30 mouse cellular contexts compared by ENCODE assay signal in genomic region chr12:28714822-28715632, GRCm38 (mm10). TPM values are rescaled to one million over a fixed set of nuclear protein-coding genes. Genes with fewer than 3 reads are reported as not detected.
DNase-seq lines count a peak whose midpoint lies in the region; ATAC-seq and TF ChIP-seq lines count a peak whose summit lies in the region.
"Had no signal": no experiment of that assay in that cellular context is flagged by ENCODE, and none has a peak within 500 bp of the region (broad histone marks: within the 10 kb centered on the region; RNA-seq: fewer than 3 reads in every experiment).

No protein-coding gene starts in this region.

- H3K27ac ChIP-seq in heart, embryonic 12.5 days (ENCODE audit: poor library complexity, severe bottlenecking): no peak overlapping the region
- H3K27ac ChIP-seq in heart, embryonic 11.5 days (ENCODE audit: low read depth, low read length): no peak overlapping the region
- H3K27ac ChIP-seq in CH12.LX (ENCODE audit: insufficient read depth, low read depth): no peak overlapping the region
- H3K27ac ChIP-seq in liver, embryonic 14.5 days: no peak overlapping the region
- H3K27ac ChIP-seq in kidney, adult 2 months (ENCODE audit: insufficient read depth, low read depth, low read length): no peak overlapping the region
- H3K27ac ChIP-seq: forebrain, embryonic 10.5 days; forebrain, embryonic 15.5 days; heart, adult 2 months; heart, embryonic 15.5 days; intestine, embryonic 15.5 days; kidney, postnatal 0 days; limb, embryonic 12.5 days; neural tube, embryonic 12.5 days had no signal

- no peaks in the 10 kb centered on the region for H3K9me3 ChIP-seq in heart, embryonic 12.5 days (replicated peaks)
- H3K9me3 ChIP-seq in heart, embryonic 11.5 days (replicated peaks; ENCODE audit: control insufficient read depth, low read length): no peaks in the 10 kb centered on the region
- 0 out of 2 replicates have a peak, but pooled peaks cover under 1% of the 10 kb centered on the region for H3K9me3 ChIP-seq in megakaryocyte, embryonic 14.5 days
- no peaks in the 10 kb centered on the region for H3K9me3 ChIP-seq in CH12.LX (replicated peaks; ENCODE audit: low read length)
- H3K9me3 ChIP-seq in liver, embryonic 14.5 days (ENCODE audit: control insufficient read depth, low read length): no peaks in the 10 kb centered on the region
- H3K9me3 ChIP-seq: forebrain, embryonic 10.5 days; forebrain, embryonic 15.5 days; heart, embryonic 15.5 days; intestine, embryonic 15.5 days; limb, embryonic 12.5 days; neural tube, embryonic 12.5 days had no signal

- TF ChIP-seq RAD21 in CH12.LX (IDR thresholded peaks at IDR 0.05; ENCODE audit: low read depth, low read length): no peak

- in situ Hi-C loops in CH12.LX (cut with MboI; ENCODE audit: low pct_ligation_motif_present, low pct_unique_long_range_greater_than_20kb, low sequenced_read_pairs): no loop called here

- 73% methylated on average over 24 of the region's 24 CpGs for WGBS in heart, embryonic 12.5 days
- 76% methylated on average over 24 of the region's 24 CpGs for WGBS in heart, embryonic 11.5 days (ENCODE audit: insufficient replicate concordance)
- WGBS in liver, embryonic 14.5 days (ENCODE audit: insufficient replicate concordance): 57% methylated on average over 24 of the region's 24 CpGs
- 83% methylated on average over 24 of the region's 24 CpGs for WGBS in kidney, adult 2 months

- dilution Hi-C loops in CH12.LX (cut with MboI; ENCODE audit: extremely low pct_ligation_motif_present, extremely low pct_unique_long_range_greater_than_20kb, low sequenced_read_pairs): no loop called here

- no peak overlapping the region for H3K4me3 ChIP-seq in heart, embryonic 12.5 days
- H3K4me3 ChIP-seq in heart, embryonic 11.5 days (ENCODE audit: low read depth, low read length): no peak overlapping the region
- peak overlapping the region; percentile 68 for H3K4me3 ChIP-seq in megakaryocyte, embryonic 14.5 days (replicated peaks)
- H3K4me3 ChIP-seq in CH12.LX (replicated peaks in 1 of 3; ENCODE audit: low read depth in 2 of 3, low read length in 2 of 3, poor library complexity in 1 of 3): no peak overlapping the region
- H3K4me3 ChIP-seq in liver, embryonic 14.5 days (ENCODE audit: insufficient read depth in 1 of 2, low read depth in 2 of 2, low read length in 2 of 2): no peak overlapping the region
- no peak overlapping the region for H3K4me3 ChIP-seq in kidney, adult 2 months (ENCODE audit: insufficient read depth, low read depth, low read length)
- H3K4me3 ChIP-seq: forebrain, embryonic 10.5 days; forebrain, embryonic 15.5 days; heart, adult 2 months; heart, embryonic 15.5 days; intestine, embryonic 15.5 days; limb, embryonic 12.5 days; neural tube, embryonic 12.5 days had no signal

- H3K4me1 ChIP-seq in heart, embryonic 12.5 days (replicated peaks): no peaks in the 10 kb centered on the region
- H3K4me1 ChIP-seq in heart, embryonic 11.5 days (ENCODE audit: control insufficient read depth, insufficient read depth, low read length): no peaks in the 10 kb centered on the region
- peaks cover 51% of the 10 kb centered on the region for H3K4me1 ChIP-seq in megakaryocyte, embryonic 14.5 days
- peaks cover 8 to 50% of the 10 kb centered on the region in 2 experiments for H3K4me1 ChIP-seq in CH12.LX (ENCODE audit: control insufficient read depth in 1 of 2, insufficient read depth in 2 of 2)
- peaks cover 0 to 4% of the 10 kb centered on the region in 2 experiments; a peak in 1 of 4 replicates for H3K4me1 ChIP-seq in liver, embryonic 14.5 days (replicated peaks; ENCODE audit: control insufficient read depth in 2 of 2, insufficient read depth in 2 of 2, low read length in 1 of 2)
- no peaks in the 10 kb centered on the region for H3K4me1 ChIP-seq in kidney, adult 2 months (ENCODE audit: control insufficient read depth, insufficient read depth, low read length)
- H3K4me1 ChIP-seq: forebrain, embryonic 15.5 days; heart, embryonic 15.5 days; intestine, embryonic 15.5 days; limb, embryonic 12.5 days had no signal

- H3K9ac ChIP-seq in heart, embryonic 12.5 days: no peak overlapping the region
- no peak overlapping the region for H3K9ac ChIP-seq in heart, embryonic 11.5 days (ENCODE audit: low read depth, low read length)
- H3K9ac ChIP-seq in CH12.LX (ENCODE audit: insufficient read depth, low read depth): no peak overlapping the region
- no peak overlapping the region for H3K9ac ChIP-seq in liver, embryonic 14.5 days (replicated peaks)
- H3K9ac ChIP-seq: forebrain, embryonic 15.5 days; heart, embryonic 15.5 days; intestine, embryonic 15.5 days; limb, embryonic 12.5 days; neural tube, embryonic 12.5 days had no signal

- TF ChIP-seq CTCF in CH12.LX (conservative IDR thresholded peaks at IDR 0.05 in 1 of 2, IDR thresholded peaks at IDR 0.05 in 1 of 2; ENCODE audit: low read depth in 2 of 2, low read length in 2 of 2): no peak
- TF ChIP-seq CTCF in liver, embryonic 14.5 days (IDR thresholded peaks at IDR 0.05; ENCODE audit: low read depth): no peak
- no peak for TF ChIP-seq CTCF in kidney, adult 2 months (conservative IDR thresholded peaks at IDR 0.05; ENCODE audit: insufficient read depth, insufficient read length, low read depth, low read length)

- H3K36me3 ChIP-seq in heart, embryonic 12.5 days: peaks cover 59% of the 10 kb centered on the region
- peaks cover 10% of the 10 kb centered on the region for H3K36me3 ChIP-seq in heart, embryonic 11.5 days (ENCODE audit: control insufficient read depth, insufficient read depth, low read length)
- peaks cover 87% of the 10 kb centered on the region for H3K36me3 ChIP-seq in megakaryocyte, embryonic 14.5 days (replicated peaks; ENCODE audit: low read length)
- peaks cover 59 to 88% of the 10 kb centered on the region in 2 experiments for H3K36me3 ChIP-seq in CH12.LX (replicated peaks in 1 of 2; ENCODE audit: control insufficient read depth in 1 of 2, insufficient read depth in 1 of 2, low read length in 1 of 2)
- H3K36me3 ChIP-seq in liver, embryonic 14.5 days (replicated peaks; ENCODE audit: control insufficient read depth, insufficient read depth, low read depth): peaks cover 8% of the 10 kb centered on the region
- no peaks in the 10 kb centered on the region for H3K36me3 ChIP-seq in kidney, adult 2 months (ENCODE audit: control insufficient read depth, insufficient read depth, low read length)

- no peak for TF ChIP-seq EP300 in CH12.LX (IDR thresholded peaks at IDR 0.05; ENCODE audit: low read length)
- TF ChIP-seq EP300 in liver, embryonic 14.5 days (IDR thresholded peaks at IDR 0.05; ENCODE audit: low read depth): no peak

- H3K27me3 ChIP-seq in heart, embryonic 12.5 days (replicated peaks): no peaks in the 10 kb centered on the region
- no peaks in the 10 kb centered on the region for H3K27me3 ChIP-seq in heart, embryonic 11.5 days (ENCODE audit: control insufficient read depth, insufficient read depth, low read length)
- H3K27me3 ChIP-seq in megakaryocyte, embryonic 14.5 days (replicated peaks): no peaks in the 10 kb centered on the region
- no peaks in the 10 kb centered on the region for H3K27me3 ChIP-seq in CH12.LX (replicated peaks)
- no peaks in the 10 kb centered on the region for H3K27me3 ChIP-seq in liver, embryonic 14.5 days (ENCODE audit: control insufficient read depth, insufficient read depth, low read length)
- no peaks in the 10 kb centered on the region for H3K27me3 ChIP-seq in kidney, adult 2 months (replicated peaks; ENCODE audit: control insufficient read depth, insufficient read depth, low read length)
- H3K27me3 ChIP-seq: forebrain, embryonic 15.5 days; heart, embryonic 15.5 days; intestine, embryonic 15.5 days; limb, embryonic 12.5 days; neural tube, embryonic 12.5 days had no signal

- ATAC-seq in heart, embryonic 12.5 days (ENCODE audit: insufficient number of reproducible peaks, low FRiP score): 0 out of 2 replicates have a peak, but pooled peaks have one; percentile 51
- no peak for ATAC-seq in heart, embryonic 11.5 days (replicated peaks; ENCODE audit: insufficient number of reproducible peaks, low FRiP score, low TSS enrichment)
- no peak for ATAC-seq in megakaryocyte, adult 5-6 weeks (ENCODE audit: poor library complexity, severe bottlenecking)
- peak; percentile 61; the same call in 1 of the 2 replicates for ATAC-seq in liver, embryonic 14.5 days (ENCODE audit: insufficient read depth)
- ATAC-seq: activated CD4-positive, CD25-positive, alpha-beta regulatory T cell, adult 4 months; forebrain, embryonic 15.5 days; hindbrain, embryonic 16.5 days; intestine, embryonic 15.5 days; lung, postnatal 0 days; midbrain, embryonic 16.5 days had no signal

- DNase-seq in CH12.LX (ENCODE audit: extremely low read depth): peak; percentile 18
- DNase-seq in liver, embryonic 14.5 days (ENCODE audit: low read depth in 3 of 3, low spot score in 3 of 3): no peak
- DNase-seq in kidney, adult 2 months: no peak
- no peak for DNase-seq in lung, adult 18-20 months
- DNase-seq: adrenal gland, adult 2 months; adrenal gland, postnatal 36 days; cerebellum, adult 2 months; cerebellum, postnatal 14 days; heart, adult 2 months; kidney, adult 8-10 months; kidney, postnatal 4 days; lung, postnatal 4 days; spleen, adult 18-20 months; thymus, postnatal 36 days had no signal

- no peak for TF ChIP-seq POLR2A in CH12.LX (IDR thresholded peaks at IDR 0.05; ENCODE audit: low read depth, low read length)
- no peak for TF ChIP-seq POLR2A in kidney, adult 2 months (IDR thresholded peaks at IDR 0.05; ENCODE audit: low read depth, low read length)

- no peak overlapping the region for H3K4me2 ChIP-seq in heart, embryonic 12.5 days
- H3K4me2 ChIP-seq in heart, embryonic 11.5 days: no peak overlapping the region
- no peak overlapping the region for H3K4me2 ChIP-seq in CH12.LX (ENCODE audit: insufficient read depth, low read depth, poor library complexity, severe bottlenecking)
- H3K4me2 ChIP-seq in liver, embryonic 14.5 days (ENCODE audit: low read depth): no peak overlapping the region
- H3K4me2 ChIP-seq: forebrain, embryonic 15.5 days; heart, embryonic 15.5 days; intestine, embryonic 15.5 days; limb, embryonic 12.5 days; midbrain, embryonic 11.5 days; neural tube, embryonic 12.5 days had no signal

- no peaks in the 10 kb centered on the region for H3K79me2 ChIP-seq in CH12.LX (replicated peaks; ENCODE audit: control insufficient read depth, extremely low read depth, insufficient read depth, poor library complexity, severe bottlenecking)

RNA-seq across cellular contexts. Expression of gene Trappc12, which starts 35.2 kb away (rescaled TPM):
- 33.5 and 35.1 TPM in 2 replicates for polyA plus RNA-seq in heart, embryonic 12.5 days (2016; fragmentation: Nextera tagmentation; extraction: Ambion mirVana)
- polyA plus RNA-seq in heart, embryonic 11.5 days (2014; fragmentation: Nextera tagmentation; extraction: Ambion mirVana): 32.9 and 33.3 TPM in 2 replicates
- polyA plus RNA-seq in megakaryocyte, embryonic 14.5 days (2012; ENCODE audit: insufficient read depth, low replicate concordance): 4.9 and 7.8 TPM in 2 replicates
- total RNA-seq in megakaryocyte, adult 5-6 weeks (2015): 25.9 and 29.7 TPM in 2 replicates
- 34.3 and 40.3 TPM in 2 replicates for total RNA-seq in megakaryocyte, adult 5-6 weeks (2017)
- total RNA-seq in CH12.LX (2012; rRNA removed): 31.0 and 33.9 TPM in 2 replicates
- total RNA-seq in CH12.LX (2014; rRNA removed): 28.7 and 28.9 TPM in 2 replicates
- 20.9 and 26.7 TPM in 2 replicates for polyA plus RNA-seq in CH12.LX (2012; ENCODE audit: insufficient read length, low read depth)
- 9.9 and 11.6 TPM in 2 replicates for polyA plus RNA-seq in liver, embryonic 14.5 days (2012; rRNA removed)
- 13.1 and 15.9 TPM in 2 replicates for polyA plus RNA-seq in liver, embryonic 14.5 days (2014; fragmentation: Nextera tagmentation; extraction: Ambion mirVana)
- polyA plus RNA-seq in kidney, adult 2 months (2012; rRNA removed): 30.1 and 30.6 TPM in 2 replicates

RNA-seq across cellular contexts. Expression of gene Eipr1, which starts 36.6 kb away (rescaled TPM):
- 20.9 and 25.2 TPM in 2 replicates for polyA plus RNA-seq in heart, embryonic 12.5 days (2016; fragmentation: Nextera tagmentation; extraction: Ambion mirVana)
- polyA plus RNA-seq in heart, embryonic 11.5 days (2014; fragmentation: Nextera tagmentation; extraction: Ambion mirVana): 26.0 and 27.5 TPM in 2 replicates
- polyA plus RNA-seq in megakaryocyte, embryonic 14.5 days (2012; ENCODE audit: insufficient read depth, low replicate concordance): 33.6 and 41.1 TPM in 2 replicates
- total RNA-seq in megakaryocyte, adult 5-6 weeks (2015): 21.2 and 22.7 TPM in 2 replicates
- total RNA-seq in megakaryocyte, adult 5-6 weeks (2017): 26.9 and 33.8 TPM in 2 replicates
- total RNA-seq in CH12.LX (2012; rRNA removed) (35.4 and 36.2 TPM in 2 replicates), CH12.LX (2014; rRNA removed) (32.4 and 34.4 TPM in 2 replicates)
- polyA plus RNA-seq in CH12.LX (2012; ENCODE audit: insufficient read length, low read depth): 33.3 and 38.6 TPM in 2 replicates
- polyA plus RNA-seq in liver, embryonic 14.5 days (2012; rRNA removed): 15.2 and 18.6 TPM in 2 replicates
- 29.4 and 31.8 TPM in 2 replicates for polyA plus RNA-seq in liver, embryonic 14.5 days (2014; fragmentation: Nextera tagmentation; extraction: Ambion mirVana)
- polyA plus RNA-seq in kidney, adult 2 months (2012; rRNA removed): 25.9 and 29.4 TPM in 2 replicates

RNA-seq across cellular contexts. Expression of gene Adi1, which starts 40.0 kb away (rescaled TPM):
- 42.2 and 43.3 TPM in 2 replicates for polyA plus RNA-seq in heart, embryonic 12.5 days (2016; fragmentation: Nextera tagmentation; extraction: Ambion mirVana)
- polyA plus RNA-seq in heart, embryonic 11.5 days (2014; fragmentation: Nextera tagmentation; extraction: Ambion mirVana): 44.7 and 46.2 TPM in 2 replicates
- polyA plus RNA-seq in megakaryocyte, embryonic 14.5 days (2012; ENCODE audit: insufficient read depth, low replicate concordance): 5.1 TPM in 1 of 2 replicates, not detected in the other
- total RNA-seq in megakaryocyte, adult 5-6 weeks (2015): 28.8 and 32.0 TPM in 2 replicates
- total RNA-seq in megakaryocyte, adult 5-6 weeks (2017): 7.6 and 9.1 TPM in 2 replicates
- total RNA-seq in CH12.LX (2012; rRNA removed) (25.3 and 27.7 TPM in 2 replicates), CH12.LX (2014; rRNA removed) (32.3 and 37.5 TPM in 2 replicates)
- polyA plus RNA-seq in CH12.LX (2012; ENCODE audit: insufficient read length, low read depth): 58.3 and 74.6 TPM in 2 replicates
- 13.0 and 17.2 TPM in 2 replicates for polyA plus RNA-seq in liver, embryonic 14.5 days (2012; rRNA removed)
- 41.0 and 46.2 TPM in 2 replicates for polyA plus RNA-seq in liver, embryonic 14.5 days (2014; fragmentation: Nextera tagmentation; extraction: Ambion mirVana)
- polyA plus RNA-seq in kidney, adult 2 months (2012; rRNA removed): 35.2 and 53.9 TPM in 2 replicates

Comparison
In these comparisons a context has a peak if more than half of its experiments do, and no peak if none do; other contexts are left out.
1. ATAC-seq: peak in heart, embryonic 12.5 days (single experiment) and liver, embryonic 14.5 days (single experiment); none in heart, embryonic 11.5 days (single experiment) and megakaryocyte, adult 5-6 weeks (single experiment).